Mouse (Mus musculus): ENCODE measurements around the gene Cdh13.

Cdh13 gene

DNA sequence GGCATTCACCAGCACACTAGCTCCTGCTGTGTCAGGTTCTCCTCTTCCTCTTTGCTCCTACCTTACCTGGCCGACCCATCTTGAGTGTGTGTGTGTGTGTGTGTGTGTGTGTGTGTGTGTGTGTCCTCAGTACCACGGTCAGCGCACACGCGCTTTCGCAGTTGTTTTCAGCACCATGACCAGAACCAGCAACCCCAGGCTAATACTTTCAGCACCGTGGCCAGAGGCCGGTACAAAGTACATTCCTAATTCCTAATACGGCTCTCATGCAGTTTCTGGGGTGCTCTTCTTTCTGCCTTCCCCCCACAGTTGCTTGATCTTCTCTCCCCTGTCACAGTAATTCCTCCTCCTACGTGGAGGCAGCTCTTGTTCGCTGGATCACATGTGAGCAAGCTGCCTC is 975.1 kb downstream of the Cdh13 start:
- DNase-seq (ENCODE audit: low spot score): peak; percentile 72

DNA sequence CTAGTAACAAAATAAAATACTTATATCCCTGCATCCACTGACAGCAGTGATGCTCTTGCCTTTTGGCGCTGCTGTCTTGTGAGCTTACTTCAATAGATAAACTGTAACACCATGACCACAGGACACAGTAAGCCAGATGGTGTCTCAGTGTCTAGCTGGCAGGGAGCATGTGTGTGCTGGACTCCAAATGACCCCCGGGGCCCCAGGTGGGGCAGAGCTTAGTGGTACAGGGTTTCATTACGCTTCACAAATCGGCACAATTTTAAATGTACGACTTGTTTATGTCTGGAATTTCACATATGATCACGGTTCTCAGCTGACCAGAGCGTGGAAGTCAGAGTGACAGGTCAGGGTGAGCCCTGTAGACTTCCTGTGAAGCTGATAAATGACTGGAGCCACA is 980.2 kb downstream of the Cdh13 start:
- no peak for DNase-seq (ENCODE audit: low spot score)

- DNase-seq (ENCODE audit: low spot score): no peak
Observed at GRCm38 (mm10) chr8:119266304-119266703, 982.8 kb downstream of the Cdh13 start.

DNA sequence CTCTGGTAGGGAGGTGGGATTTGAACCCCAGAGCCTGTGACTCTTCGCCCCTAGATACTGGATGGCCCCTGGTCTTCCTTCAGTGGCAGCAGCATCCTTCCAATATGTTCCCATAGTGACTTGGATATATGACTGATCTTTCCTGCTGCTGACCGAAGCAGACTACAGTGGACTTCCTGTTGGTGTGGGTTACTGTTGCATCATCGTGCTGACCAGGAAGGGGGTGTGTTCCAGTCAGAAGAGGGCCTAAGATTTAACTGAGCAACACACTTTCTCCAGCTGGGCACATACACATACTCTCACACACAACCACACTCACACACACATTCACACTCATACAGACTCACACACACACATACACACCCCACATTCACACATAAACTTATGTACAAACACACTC is 986.0 kb downstream of the Cdh13 start:
- DNase-seq (ENCODE audit: low spot score): no peak

- DNase-seq (ENCODE audit: low spot score): no peak
Observed at GRCm38 (mm10) chr8:119270371-119270770, 986.8 kb downstream of the Cdh13 start.

- DNase-seq (ENCODE audit: low spot score): no peak
Observed at GRCm38 (mm10) chr8:119272891-119273290, 989.4 kb downstream of the Cdh13 start.

- no peak for DNase-seq (ENCODE audit: low spot score)
Observed at GRCm38 (mm10) chr8:119275442-119275841, 991.9 kb downstream of the Cdh13 start.

DNA sequence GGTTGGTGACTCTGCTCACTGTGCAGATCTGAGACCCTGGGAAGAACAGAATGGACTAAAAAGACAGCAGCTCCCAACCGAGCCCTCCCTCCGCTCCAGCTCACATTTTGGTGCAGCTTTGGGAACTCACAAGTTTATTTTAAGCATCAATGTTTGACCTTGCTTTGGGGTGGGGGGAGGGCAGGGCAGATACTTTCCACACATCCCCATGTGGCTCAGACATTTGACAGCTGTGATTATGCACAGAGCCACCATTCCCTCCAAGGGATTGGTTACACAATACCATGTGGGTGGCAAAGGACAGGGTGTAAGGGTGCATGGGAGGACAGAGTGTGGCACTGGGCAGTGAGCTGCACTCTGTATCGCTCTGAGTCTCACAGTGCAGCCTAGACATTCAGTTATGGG is 993.5 kb downstream of the Cdh13 start:
- no peak for DNase-seq (ENCODE audit: low spot score)

DNA sequence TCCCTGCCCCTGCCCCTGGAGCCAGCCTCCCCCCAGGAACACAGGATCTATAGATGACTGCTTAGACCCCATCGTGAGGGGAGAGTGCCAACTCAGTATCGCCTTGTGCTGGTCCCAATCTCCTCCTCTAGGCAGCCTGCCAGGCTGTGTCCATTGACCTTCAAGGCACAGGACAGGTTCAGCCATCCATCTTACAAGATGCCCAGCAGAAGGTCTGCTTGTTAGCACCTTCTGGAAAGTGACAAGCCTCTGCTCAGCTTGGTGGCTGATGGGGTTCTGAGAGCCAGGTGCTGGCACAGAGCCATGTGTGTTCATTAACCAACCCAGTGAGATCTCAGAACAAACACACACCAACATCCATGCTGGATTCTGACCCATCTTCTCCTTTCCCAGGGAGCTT is 998.2 kb downstream of the Cdh13 start:
- no peak for DNase-seq (ENCODE audit: low spot score)

- DNase-seq (ENCODE audit: low spot score): no peak
Observed at GRCm38 (mm10) chr8:119284516-119284915, 1001.0 kb downstream of the Cdh13 start.

- no peak for DNase-seq (ENCODE audit: low spot score)
Observed at GRCm38 (mm10) chr8:119284920-119285319, 1001.4 kb downstream of the Cdh13 start.

- no peak for DNase-seq (ENCODE audit: low spot score)
Observed at GRCm38 (mm10) chr8:119295477-119295876, 1011.9 kb downstream of the Cdh13 start.

DNA sequence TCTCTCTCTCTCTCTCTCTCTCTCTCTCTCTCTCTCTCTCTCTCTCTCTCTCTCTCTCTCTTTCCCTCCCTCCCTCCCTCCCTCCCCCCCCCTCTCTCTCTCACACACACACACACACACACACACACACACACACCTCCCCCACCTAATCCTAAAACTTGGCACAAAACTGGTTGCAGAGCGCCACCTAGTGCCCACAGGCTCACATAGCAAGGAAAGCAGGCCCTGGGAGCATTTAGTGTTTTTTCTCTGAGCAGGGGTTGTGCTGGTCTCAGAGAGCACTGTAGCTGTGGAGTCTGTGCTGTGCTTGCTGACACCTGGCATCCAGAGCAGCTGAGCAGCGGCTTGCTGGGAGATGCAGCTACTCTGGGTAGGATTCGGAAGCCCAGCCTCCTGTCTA is 1014.2 kb downstream of the Cdh13 start:
- peak; percentile 51 for DNase-seq (ENCODE audit: low spot score)

DNA sequence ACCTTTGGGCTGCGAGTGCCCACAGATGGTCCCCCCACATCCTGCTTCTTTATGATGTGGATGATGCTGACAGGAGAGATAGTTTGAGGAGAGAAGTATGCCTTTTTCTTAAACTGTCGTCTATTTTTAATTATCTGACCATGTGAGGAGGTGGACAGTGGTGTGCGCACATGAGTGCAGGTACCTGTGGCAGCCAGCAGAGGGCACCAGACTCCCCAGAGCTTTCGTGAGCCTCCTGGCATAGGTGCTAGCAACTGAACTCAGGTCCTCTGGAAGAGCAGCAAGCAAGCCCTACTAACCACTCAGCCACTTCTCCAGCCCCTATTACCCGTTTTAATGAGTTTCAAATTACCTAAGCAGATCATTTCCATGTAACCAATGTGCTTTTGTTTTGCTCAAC is 1016.8 kb downstream of the Cdh13 start:
- no peak for DNase-seq (ENCODE audit: low spot score)

GRCm38 (mm10) chr8:119304196-119304595 is 1020.7 kb downstream of the Cdh13 start:
- DNase-seq (ENCODE audit: low spot score): no peak

DNA sequence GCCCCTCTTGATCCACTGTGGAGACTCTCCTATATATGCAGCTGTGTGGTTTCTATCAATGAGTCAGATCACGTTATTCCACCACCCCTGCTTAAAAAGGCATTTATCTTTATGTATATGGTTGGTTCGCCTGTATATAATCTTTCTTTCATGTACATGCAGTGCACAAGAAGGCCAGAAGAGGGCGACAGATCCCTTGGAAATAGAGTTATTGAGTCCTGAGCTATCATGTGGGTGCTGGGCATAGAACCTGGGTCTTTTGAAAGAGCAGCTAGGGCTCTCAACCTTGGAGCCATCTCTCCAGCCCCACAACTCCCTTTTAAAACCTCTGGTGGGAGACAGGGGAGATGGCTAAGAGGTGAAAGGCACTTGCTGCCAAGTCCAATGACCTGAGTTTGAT is 1027.9 kb downstream of the Cdh13 start:
- DNase-seq (ENCODE audit: low spot score): peak; percentile 14

- DNase-seq (ENCODE audit: low spot score): no peak
Observed at GRCm38 (mm10) chr8:119323215-119323614, 1039.7 kb downstream of the Cdh13 start.

DNA sequence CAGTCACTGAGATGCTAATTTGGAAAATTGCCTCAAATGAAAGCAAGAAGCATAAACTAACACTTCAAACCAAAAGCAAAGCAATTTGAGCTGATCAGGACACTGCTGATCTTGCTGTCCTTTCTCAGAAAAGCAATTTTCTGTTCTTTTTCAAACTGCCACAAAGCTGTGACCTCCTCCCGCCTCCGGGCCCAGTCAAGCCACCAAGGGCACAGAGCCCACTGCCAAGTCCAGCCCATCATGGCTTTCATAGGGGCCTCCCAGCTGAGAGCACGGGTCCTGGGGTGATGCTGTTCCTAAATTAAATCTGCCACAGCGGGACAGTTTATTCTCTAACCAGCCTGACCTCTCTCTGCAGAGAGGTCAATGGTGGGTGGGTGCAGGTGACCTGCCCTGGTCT is 1056.0 kb downstream of the Cdh13 start:
- no peak for DNase-seq (ENCODE audit: low spot score)

- no peak for DNase-seq (ENCODE audit: low spot score)
Observed at GRCm38 (mm10) chr8:119343606-119344005, 1060.1 kb downstream of the Cdh13 start.

DNA sequence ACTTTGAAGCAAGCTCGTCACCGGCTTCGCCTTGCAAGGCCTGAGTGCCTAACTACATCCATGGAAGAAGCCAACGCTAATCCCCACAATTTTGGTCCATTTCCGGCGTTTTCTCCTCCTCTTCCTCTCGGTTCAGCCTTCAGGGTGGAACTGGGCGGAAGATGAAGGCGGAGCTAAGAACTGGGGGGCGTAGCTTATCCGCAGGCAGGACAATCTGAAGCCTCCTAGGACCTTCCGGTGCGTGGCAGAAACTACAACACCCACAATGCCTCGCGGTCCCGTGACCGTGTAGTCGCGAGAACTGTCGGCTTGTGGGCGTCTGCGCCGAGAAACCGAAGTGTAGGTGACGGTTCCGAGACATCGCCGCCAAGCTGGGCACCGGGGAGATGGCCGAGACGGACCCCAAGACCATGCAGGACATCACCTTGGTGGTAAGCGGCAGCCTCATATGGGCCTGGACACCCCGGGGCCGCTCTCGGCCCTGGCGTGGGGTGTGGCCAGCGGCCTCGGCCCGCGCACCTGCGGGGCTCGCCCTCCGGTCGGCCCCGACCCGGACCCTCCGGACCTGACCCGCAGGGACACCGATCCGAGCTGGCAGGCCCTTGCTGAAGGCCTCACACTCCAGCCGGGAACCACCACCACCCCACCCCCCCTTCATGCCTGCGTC is 1060.8 kb downstream of the Cdh13 start, which contains the start of gene Hsbp1:
TSS of gene Hsbp1 (plus strand) at position 299 of the 667 bp plus-strand sequence.
- DNase-seq (ENCODE audit: low spot score): peak; percentile 99

DNA sequence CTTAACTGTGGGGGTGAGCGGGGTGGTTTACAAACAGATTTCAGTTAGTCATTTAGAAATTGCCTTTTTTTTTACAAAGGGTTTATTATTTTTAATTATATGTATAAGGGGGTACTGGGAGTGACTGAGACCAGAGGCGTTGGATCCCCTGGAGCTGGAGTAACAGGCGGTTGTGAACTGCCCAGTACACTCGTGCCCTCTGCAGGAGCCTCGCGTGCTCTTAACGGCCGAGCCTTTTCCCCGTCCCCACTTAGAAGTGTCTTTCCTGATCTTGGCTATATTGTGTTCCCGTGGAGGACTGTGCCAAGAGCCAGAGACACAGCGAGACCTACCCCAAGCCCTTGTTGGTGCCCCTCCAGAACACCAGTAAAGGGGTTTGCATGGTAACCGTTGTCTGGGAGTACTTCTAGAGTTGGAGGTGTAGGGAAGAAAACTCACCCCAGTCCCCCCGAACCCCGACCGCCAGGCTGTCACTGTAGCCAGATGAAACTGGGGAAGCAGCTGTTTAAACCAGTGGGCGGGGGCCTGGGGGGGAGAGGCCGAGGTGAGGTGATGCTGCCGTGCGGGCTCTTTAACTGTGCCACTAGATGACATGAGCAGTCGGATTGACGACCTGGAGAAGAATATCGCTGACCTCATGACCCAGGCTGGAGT is 1061.6 kb downstream of the Cdh13 start:
- DNase-seq (ENCODE audit: low spot score): no peak

GRCm38 (mm10) chr8:119345683-119346075 is 1062.1 kb downstream of the Cdh13 start:
- DNase-seq (ENCODE audit: low spot score): no peak

DNA sequence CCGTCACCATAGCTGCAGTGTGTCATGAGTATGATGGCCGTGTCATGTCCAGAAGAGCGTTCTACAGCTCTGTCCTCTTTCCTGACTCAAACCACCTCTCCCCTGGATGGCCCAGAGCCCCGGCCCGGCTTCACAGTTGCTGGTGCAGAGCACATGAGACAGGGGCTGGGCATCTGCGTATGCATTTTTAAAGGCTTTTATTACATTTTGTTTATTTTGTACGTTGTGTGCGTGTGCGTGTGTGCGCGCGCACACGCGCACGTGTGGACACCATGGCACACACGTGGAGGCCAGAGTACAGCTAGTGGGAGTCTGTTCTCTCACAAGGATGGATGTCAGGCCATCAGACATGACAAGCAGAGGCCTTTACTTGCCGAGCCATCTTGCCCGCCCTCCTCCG is 1068.1 kb downstream of the Cdh13 start:
- DNase-seq (ENCODE audit: low spot score): no peak
